Mouse (Mus musculus): ENCODE data around the gene Usmg5.

DNA sequence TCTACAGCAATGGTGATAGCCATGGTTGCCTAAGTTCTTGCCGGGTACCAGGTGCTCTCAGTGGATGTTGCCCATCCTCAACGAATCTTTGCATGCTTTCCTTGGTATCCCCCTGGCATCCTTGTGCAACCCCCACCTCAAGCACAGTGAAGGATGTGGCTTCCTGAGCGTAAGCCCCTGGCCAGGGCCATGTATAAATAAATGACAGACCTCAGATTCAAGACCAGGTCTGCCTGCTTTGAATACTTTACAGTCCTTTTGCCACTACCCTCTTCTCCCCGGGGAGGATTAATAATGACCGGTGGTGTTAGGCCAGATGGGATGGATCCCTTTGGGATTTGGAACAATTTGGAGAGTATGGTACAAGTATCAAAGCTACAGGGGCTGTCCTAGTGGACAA, 45.7 kb upstream of the Usmg5 start:
- TF ChIP-seq POLR2A (IDR thresholded peaks at IDR 0.05; ENCODE audit: low read depth, low read length): no peak
- no peak for TF ChIP-seq CTCF (conservative IDR thresholded peaks at IDR 0.05; ENCODE audit: insufficient read depth, insufficient read length, low read depth, low read length)

Data from kidney, adult 2 months (tissue).